Mouse (Mus musculus) ES-E14 (cell line): ENCODE results near the gene Slc45a3. TPM values are rescaled to one million over a fixed set of nuclear protein-coding genes. Genes with fewer than 3 reads are reported as not detected.
A peak's percentile ranks its signal among the peaks of the same experiment; 100 is the strongest.

Experiments
- DNase-seq: peaks from one replicate; pipeline ENCODE4 v3.0.0-alpha.2; 2013; ENCODE audit warnings: low read depth, low spot score
- H3K27ac ChIP-seq: 2 replicates; pipeline ENCODE4 v1.5.1; 2012; ENCODE audit warnings: low read depth, mild to moderate bottlenecking, low read length, moderate library complexity, mixed read lengths; ENCODE audit not compliant: poor library complexity, insufficient read depth, severe bottlenecking
- H3K36me3 ChIP-seq: 2 replicates; pipeline ENCODE4 v1.6.1; 2012; ENCODE audit warnings: mild to moderate bottlenecking, low read length, moderate library complexity, mixed read lengths; ENCODE audit not compliant: control insufficient read depth, poor library complexity, insufficient read depth, severe bottlenecking
- H3K4me1 ChIP-seq, 2 experiments: fragments of 150-350 bp in 1 of 2; sonication (generic) in 1 of 2; 2 replicates each; pipeline ENCODE4 v1.6.1; 2012; ENCODE audit warnings: low read length in 2 of 2, mild to moderate bottlenecking in 1 of 2, mixed read lengths in 1 of 2; ENCODE audit not compliant: control insufficient read depth in 2 of 2, insufficient read depth in 2 of 2, poor library complexity in 1 of 2
- H3K4me3 ChIP-seq, 2 experiments: fragments of 150-350 bp in 1 of 2; sonication (generic) in 1 of 2; 2 replicates each; pipeline ENCODE4 v1.5.1; 2012; ENCODE audit warnings: low read length in 2 of 2, low read depth in 1 of 2, mild to moderate bottlenecking in 1 of 2, mixed read lengths in 1 of 2; ENCODE audit not compliant: insufficient read depth in 1 of 2, poor library complexity in 1 of 2, severe bottlenecking in 1 of 2
- H3K9ac ChIP-seq: 2 replicates; pipeline ENCODE4 v1.6.1; 2012; ENCODE audit warnings: low read depth, mild to moderate bottlenecking, low read length, mixed read lengths; ENCODE audit not compliant: poor library complexity, insufficient read depth, severe bottlenecking
- H3K9me3 ChIP-seq: fragments of 150-350 bp; sonication (generic); 2 replicates; pipeline ENCODE4 v1.6.1; 2012; ENCODE audit warnings: low read depth, mild to moderate bottlenecking, low read length; ENCODE audit not compliant: control insufficient read depth, insufficient read depth
- CHD2 ChIP-seq: IDR thresholded peaks from 2 replicates; pipeline ENCODE4 v1.6.1; 2014; ENCODE audit warnings: mild to moderate bottlenecking, low read depth, low read length, inconsistent platforms
- HCFC1 ChIP-seq: IDR thresholded peaks from 2 replicates; pipeline ENCODE4 v1.6.1; 2012; ENCODE audit warnings: low read length, inconsistent platforms, borderline replicate concordance; ENCODE audit not compliant: insufficient read depth
- MAFK ChIP-seq: IDR thresholded peaks from 2 replicates; pipeline ENCODE4 v1.6.1; 2014; ENCODE audit warnings: mild to moderate bottlenecking, low read depth, low read length, inconsistent platforms; ENCODE audit not compliant: insufficient read depth
- ZC3H11A ChIP-seq: IDR thresholded peaks from 2 replicates; pipeline ENCODE4 v1.6.1; 2012; ENCODE audit warnings: low read depth, mild to moderate bottlenecking, inconsistent platforms, low read length, borderline replicate concordance
- ZNF384 ChIP-seq: IDR thresholded peaks from 2 replicates; pipeline ENCODE4 v1.6.1; 2012; ENCODE audit warnings: low read depth, low read length, inconsistent platforms
- in situ Hi-C, 2 experiments: fragments of 600-800 bp; cut with MboI; formaldehyde crosslinking; loops; one replicate each; pipeline ENCODE4 v1.15.1; 2025; ENCODE audit warnings: low sequenced_read_pairs in 2 of 2, inconsistent platforms in 1 of 2; ENCODE audit not compliant: unreplicated experiment in 2 of 2
- total RNA-seq: library from RNA; depleted of rRNA; stranded (reverse); fragments of 300-350 nt; gene quantifications from 2 replicates; pipeline ENCODE4 v1.2.3, GENCODE M21; 2012; rRNA removed

Slc45a3 gene
- total RNA-seq = 6.0 and 7.5 TPM in 2 replicates

DNA sequence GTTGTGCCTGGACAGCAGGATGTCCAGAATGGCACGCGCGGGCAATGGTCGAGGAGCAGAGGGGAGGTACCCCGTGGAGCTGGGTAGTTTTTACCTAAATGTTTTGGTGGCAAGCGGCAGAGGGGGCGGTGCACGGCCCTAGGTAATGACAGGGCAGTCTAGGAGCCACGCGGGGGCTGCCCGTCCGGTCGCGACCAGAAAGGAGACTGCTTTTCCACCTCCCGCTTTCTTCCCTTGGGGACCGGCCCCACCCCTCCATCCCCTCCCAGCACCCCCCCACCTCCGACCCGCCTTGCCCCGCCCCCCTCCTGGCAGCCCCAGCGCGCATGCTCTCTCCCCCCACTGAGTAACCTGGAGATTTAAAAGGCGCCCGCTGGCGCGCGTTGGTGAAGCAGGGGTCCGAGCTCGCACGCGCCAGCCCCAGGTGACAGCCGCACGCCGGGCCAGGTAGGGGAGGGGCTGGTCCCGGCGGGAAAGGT lies at the start of gene Slc45a3:
Gene Slc45a3 (plus strand): TSS at position 362 of the 479 bp plus-strand sequence.
- H3K9ac ChIP-seq = peak within 1 kb of the TSS; percentile 74
- peak within 1 kb of the TSS; percentile 87 to 89 for H3K4me3 ChIP-seq
- peak; percentile 56 for DNase-seq
- no peak within 1 kb of the TSS for H3K27ac ChIP-seq
- no peaks in the 10 kb centered on the region for H3K9me3 ChIP-seq
- H3K36me3 ChIP-seq = no peaks in the 10 kb centered on the region
- no peak for TF ChIP-seq HCFC1
- TF ChIP-seq ZC3H11A = no peak
- TF ChIP-seq MAFK = no peak
- no peak for TF ChIP-seq ZNF384
- no peak for TF ChIP-seq CHD2
- peaks cover 0 to 5% of the 10 kb centered on the region in 2 experiments; a peak in 1 of 4 replicates for H3K4me1 ChIP-seq
- in situ Hi-C loops = no loop called here

DNA sequence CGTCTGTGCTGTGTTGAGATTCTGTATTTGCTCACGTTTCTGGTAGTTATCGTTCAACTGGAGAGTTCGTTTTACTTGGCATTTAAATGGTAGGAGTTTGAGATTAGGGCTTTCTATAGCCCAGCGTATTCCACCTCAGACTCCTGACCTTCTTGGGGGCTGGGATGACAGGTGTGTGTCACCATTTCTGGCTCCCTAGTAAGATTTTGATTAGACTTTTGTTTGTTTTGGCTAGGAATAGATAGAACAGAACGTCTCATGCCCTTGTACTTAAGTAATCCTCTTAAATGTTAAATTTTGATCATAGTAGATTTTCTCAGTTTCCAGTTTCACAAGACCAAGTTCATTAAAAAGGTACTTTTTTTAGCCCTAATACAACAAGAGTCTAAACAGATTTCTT lies 45.1 kb upstream of the Slc45a3 start:
- H3K4me3 ChIP-seq = no peak overlapping the region
- H3K36me3 ChIP-seq = peaks cover 20% of the 10 kb centered on the region
- H3K27ac ChIP-seq = no peak overlapping the region
- H3K9me3 ChIP-seq = no peaks in the 10 kb centered on the region
- TF ChIP-seq ZNF384 (no peak), MAFK (no peak), ZC3H11A (no peak), CHD2 (no peak), HCFC1 (no peak)
- peak overlapping the region; percentile 37; the same call in 1 of the 2 replicates for H3K9ac ChIP-seq
- no peak for DNase-seq
- in situ Hi-C loops = no loop called here
- peaks cover 0 to 5% of the 10 kb centered on the region in 2 experiments; a peak in 2 of 4 replicates for H3K4me1 ChIP-seq

- in situ Hi-C loops = no loop called here
- no peak for DNase-seq
- Histone ChIP-seq H3K27ac (no peak overlapping the region), H3K36me3 (peaks cover 22% of the 10 kb centered on the region), H3K9me3 (no peaks in the 10 kb centered on the region), H3K9ac (no peak overlapping the region), H3K4me3 (no peak overlapping the region), H3K4me1 (peaks cover 0 to 2% of the 10 kb centered on the region in 2 experiments; a peak in 2 of 4 replicates)
- no peak for TF ChIP-seq HCFC1
Observed at GRCm38 (mm10) chr1:131919052-131919451, 43.7 kb upstream of the Slc45a3 start.

- H3K4me1 ChIP-seq = no peaks in the 10 kb centered on the region
- TF ChIP-seq HCFC1 = no peak
- TF ChIP-seq CHD2 = no peak
- no peak for TF ChIP-seq ZC3H11A
- no peak for TF ChIP-seq ZNF384
- TF ChIP-seq MAFK = no peak
- H3K9ac ChIP-seq = no peak overlapping the region
- H3K27ac ChIP-seq = no peak overlapping the region
- peaks cover 30% of the 10 kb centered on the region for H3K36me3 ChIP-seq
- in situ Hi-C loops = no loop called here
- no peak overlapping the region for H3K4me3 ChIP-seq
- no peaks in the 10 kb centered on the region for H3K9me3 ChIP-seq
- no peak for DNase-seq
Observed at GRCm38 (mm10) chr1:131922100-131922499, 40.7 kb upstream of the Slc45a3 start.

- no peak overlapping the region for H3K27ac ChIP-seq
- H3K36me3 ChIP-seq = peaks cover 33% of the 10 kb centered on the region
- H3K4me1 ChIP-seq = no peaks in the 10 kb centered on the region
- in situ Hi-C loops = no loop called here
- no peaks in the 10 kb centered on the region for H3K9me3 ChIP-seq
- TF ChIP-seq ZC3H11A = no peak
- no peak for TF ChIP-seq HCFC1
- no peak for TF ChIP-seq MAFK
- TF ChIP-seq CHD2 = no peak
- no peak for TF ChIP-seq ZNF384
- DNase-seq = no peak
- H3K4me3 ChIP-seq = no peak overlapping the region
- no peak overlapping the region for H3K9ac ChIP-seq
Observed at GRCm38 (mm10) chr1:131933471-131933870, 29.3 kb upstream of the Slc45a3 start.
